In genomic region chr4:53158634-53159033, GRCm38 (mm10) we compare ENCODE assay signal across 8 mouse cellular contexts. TPM values are rescaled to one million over a fixed set of nuclear protein-coding genes. Genes with fewer than 3 reads are reported as not detected.
DNase-seq lines count a peak whose midpoint lies in the region; ATAC-seq lines count a peak whose summit lies in the region.

No protein-coding gene starts in this region.

- no peaks in the 10 kb centered on the region for H3K36me3 ChIP-seq in intestine, embryonic 16.5 days (ENCODE audit: control insufficient read depth, insufficient read depth, low read length)
- no peaks in the 10 kb centered on the region for H3K36me3 ChIP-seq in midbrain, embryonic 10.5 days

- peak; percentile 77 for ATAC-seq in intestine, embryonic 16.5 days

- no peaks in the 10 kb centered on the region for H3K9me3 ChIP-seq in intestine, embryonic 16.5 days (ENCODE audit: control insufficient read depth, low read length)
- H3K9me3 ChIP-seq in midbrain, embryonic 10.5 days (replicated peaks) = no peaks in the 10 kb centered on the region

- H3K9ac ChIP-seq in intestine, embryonic 16.5 days (ENCODE audit: low read depth, low read length) = peak overlapping the region; percentile 71

- WGBS in intestine, embryonic 16.5 days = 2% methylated on average over 18 of the region's 18 CpGs
- 2% methylated on average over 18 of the region's 18 CpGs for WGBS in midbrain, embryonic 10.5 days

- intact Hi-C loops in gastrocnemius, postnatal 36 days (cut with DNase I) = loop anchor here (1.0 to 2.0 kb wide), 2 partner anchors 38 to 197 kb away; no protein-coding TSS in a partner anchor
- intact Hi-C loops in left cerebral cortex, postnatal 36 days (cut with DNase I) = loop anchor here (2.0 to 5.0 kb wide), 3 partner anchors 38 to 199 kb away; no protein-coding TSS in a partner anchor

- peak overlapping the region; percentile 96 for H3K4me2 ChIP-seq in intestine, embryonic 16.5 days (ENCODE audit: low read depth, low read length)

- H3K4me1 ChIP-seq in intestine, embryonic 16.5 days (ENCODE audit: control insufficient read depth, insufficient read depth, low read length) = peaks cover 7% of the 10 kb centered on the region
- H3K4me1 ChIP-seq in midbrain, embryonic 10.5 days = peaks cover 25% of the 10 kb centered on the region

- DNase-seq in adrenal gland, adult 18-20 months (ENCODE audit: low spot score in 2 of 2) = peak; percentile 92
- peak; percentile 36 for DNase-seq in embryo, embryonic 11.5 days (ENCODE audit: low read depth, low spot score)
- DNase-seq in gastrocnemius, postnatal 36 days = peak; percentile 81 to 82
- DNase-seq in left cerebral cortex, postnatal 36 days (ENCODE audit: low spot score in 2 of 2) = peak; percentile 70 to 75
- peak; percentile 74 for DNase-seq in midbrain, embryonic 10.5 days (ENCODE audit: low spot score)
- peak; percentile 46 to 52 for DNase-seq in right cerebral cortex, postnatal 36 days (ENCODE audit: low spot score in 2 of 2)
- peak; percentile 77 for DNase-seq in yolk sac, embryonic 10.5 days (ENCODE audit: low spot score)

- peak overlapping the region; percentile 68 for H3K4me3 ChIP-seq in intestine, embryonic 16.5 days (ENCODE audit: low read length)
- peak overlapping the region; percentile 67 for H3K4me3 ChIP-seq in midbrain, embryonic 10.5 days

- H3K27ac ChIP-seq in intestine, embryonic 16.5 days (ENCODE audit: low read length) = no peak overlapping the region; the same call in 1 of the 2 replicates
- peak overlapping the region; percentile 77; the same call in 1 of the 2 replicates for H3K27ac ChIP-seq in midbrain, embryonic 10.5 days (replicated peaks)

- no peaks in the 10 kb centered on the region for H3K27me3 ChIP-seq in intestine, embryonic 16.5 days (replicated peaks; ENCODE audit: control insufficient read depth, insufficient read depth, low read length)
- H3K27me3 ChIP-seq in midbrain, embryonic 10.5 days (ENCODE audit: low read depth, poor library complexity, severe bottlenecking) = peaks cover 29% of the 10 kb centered on the region

RNA-seq across cellular contexts. Expression of gene Abca1, which starts 1.1 kb away (rescaled TPM):
- total RNA-seq in adrenal gland, adult 18-20 months (2021) = 100 to 1,000 TPM in 1 of 2 experiments, 10 to 100 TPM in 1; 71.5 to 274 TPM
- 1 to 10 TPM; 6.3 to 7.2 TPM for total RNA-seq in gastrocnemius, postnatal 36 days (2021)
- polyA plus RNA-seq in intestine, embryonic 16.5 days (2015; fragmentation: Nextera tagmentation; extraction: Ambion mirVana) = 2.3 and 2.4 TPM in 2 replicates
- 10 to 100 TPM; 15.9 to 19.5 TPM for total RNA-seq in left cerebral cortex, postnatal 36 days (2021)
- 2.0 and 3.1 TPM in 2 replicates for polyA plus RNA-seq in midbrain, embryonic 10.5 days (2016; fragmentation: Nextera tagmentation; extraction: Ambion mirVana)

Comparison
In these comparisons a context has a peak if more than half of its experiments do, and no peak if none do; other contexts are left out.
1. DNase-seq: peak in every context shown above with its lines; median percentile 92 in adrenal gland, adult 18-20 months; 82 in gastrocnemius, postnatal 36 days; 77 in yolk sac, embryonic 10.5 days; 74 in midbrain, embryonic 10.5 days; 72 in left cerebral cortex, postnatal 36 days; 49 in right cerebral cortex, postnatal 36 days; 36 in embryo, embryonic 11.5 days.